In the genomic region with DNA sequence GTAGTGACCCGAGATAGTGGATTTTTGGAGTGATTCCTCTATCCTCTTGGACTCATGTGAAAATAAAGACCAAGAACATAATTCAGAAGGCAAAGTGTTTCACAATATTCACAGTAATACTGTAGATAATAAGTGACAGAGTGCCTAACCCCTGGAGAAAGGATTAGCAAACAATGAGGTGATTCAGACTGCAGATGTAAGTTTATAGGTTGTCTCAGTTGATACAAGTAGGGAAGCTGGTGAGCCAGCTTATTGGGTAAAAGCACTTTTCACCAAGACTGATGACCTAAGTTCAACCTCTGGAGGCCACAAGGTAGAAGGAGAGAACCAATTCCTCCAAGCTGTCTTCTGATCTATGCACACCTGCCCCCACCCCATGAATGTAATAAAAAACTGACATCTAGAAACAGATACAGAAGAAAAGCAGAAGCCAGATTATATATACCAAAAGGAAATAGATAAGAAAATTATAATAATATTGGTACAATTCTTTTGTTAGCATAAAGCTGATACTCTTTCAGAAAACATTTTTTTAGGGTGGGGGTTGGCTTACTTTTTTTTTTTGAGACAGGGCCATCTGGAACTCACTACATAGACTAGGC, we compare ENCODE assay signal across 27 mouse cellular contexts. TPM values are rescaled to one million over a fixed set of nuclear protein-coding genes. Genes with fewer than 3 reads are reported as not detected.
DNase-seq lines count a peak whose midpoint lies in the region; ATAC-seq and TF ChIP-seq lines count a peak whose summit lies in the region.
"Had no signal": no experiment of that assay in that cellular context is flagged by ENCODE, and none has a peak within 500 bp of the region (broad histone marks: within the 10 kb centered on the region; RNA-seq: fewer than 3 reads in every experiment).

No protein-coding gene starts in this region.

- no peak overlapping the region for H3K27ac ChIP-seq in MEL (ENCODE audit: control insufficient read depth, low read depth, low read length)
- H3K27ac ChIP-seq in intestine, embryonic 16.5 days (ENCODE audit: low read length): no peak overlapping the region
- no peak overlapping the region for H3K27ac ChIP-seq in heart, embryonic 10.5 days
- no peak overlapping the region for H3K27ac ChIP-seq in forebrain, embryonic 15.5 days (replicated peaks)
- H3K27ac ChIP-seq: embryonic facial prominence, embryonic 10.5 days; embryonic facial prominence, embryonic 13.5 days; forebrain, embryonic 10.5 days; forebrain, embryonic 13.5 days; gastrocnemius, adult 2 months; heart, adult 2 months; hindbrain, embryonic 13.5 days had no signal

- TF ChIP-seq RAD21 in MEL (IDR thresholded peaks at IDR 0.05; ENCODE audit: low read depth, low read length): no peak

- peaks cover 9 to 18% of the 10 kb centered on the region in 2 experiments for H3K4me1 ChIP-seq in MEL (ENCODE audit: control insufficient read depth in 1 of 2, insufficient read depth in 2 of 2, low read length in 2 of 2)
- no peaks in the 10 kb centered on the region; the same call in 1 of the 2 replicates for H3K4me1 ChIP-seq in intestine, embryonic 16.5 days (ENCODE audit: control insufficient read depth, insufficient read depth, low read length)
- no peaks in the 10 kb centered on the region for H3K4me1 ChIP-seq in heart, embryonic 10.5 days
- no peaks in the 10 kb centered on the region for H3K4me1 ChIP-seq in forebrain, embryonic 15.5 days
- H3K4me1 ChIP-seq: embryonic facial prominence, embryonic 10.5 days; embryonic facial prominence, embryonic 13.5 days; forebrain, embryonic 10.5 days; forebrain, embryonic 13.5 days; hindbrain, embryonic 13.5 days had no signal

- no peak overlapping the region for H3K4me3 ChIP-seq in MEL (ENCODE audit: control insufficient read depth in 1 of 2, insufficient read depth in 1 of 2, low read depth in 2 of 2, low read length in 2 of 2)
- H3K4me3 ChIP-seq in intestine, embryonic 16.5 days (ENCODE audit: low read length): no peak overlapping the region
- H3K4me3 ChIP-seq in heart, embryonic 10.5 days: no peak overlapping the region
- no peak overlapping the region for H3K4me3 ChIP-seq in forebrain, embryonic 15.5 days
- H3K4me3 ChIP-seq: embryonic facial prominence, embryonic 10.5 days; embryonic facial prominence, embryonic 13.5 days; erythroblast, embryonic 14.5 days; forebrain, embryonic 10.5 days; forebrain, embryonic 13.5 days; gastrocnemius, adult 2 months; heart, adult 2 months; hindbrain, embryonic 13.5 days had no signal

- peak; percentile 90 for ATAC-seq in intestine, embryonic 16.5 days
- no peak for ATAC-seq in forebrain, embryonic 15.5 days (replicated peaks)
- ATAC-seq: CD4-positive, CD25-positive, alpha-beta regulatory T cell, adult 4 months; forebrain, embryonic 13.5 days; forebrain, postnatal 0 days; hindbrain, embryonic 16.5 days had no signal

- peak; percentile 61 to 74; a peak in 3 of 4 replicates for TF ChIP-seq EP300 in MEL (IDR thresholded peaks at IDR 0.05; ENCODE audit: low read depth in 1 of 2, low read length in 2 of 2)

- intact Hi-C loops in gastrocnemius, postnatal 36 days (cut with DNase I): no loop called here

- H3K9me3 ChIP-seq in MEL (replicated peaks; ENCODE audit: insufficient read depth, low read length): no peaks in the 10 kb centered on the region
- H3K9me3 ChIP-seq in intestine, embryonic 16.5 days (ENCODE audit: control insufficient read depth, low read length): no peaks in the 10 kb centered on the region
- H3K9me3 ChIP-seq in heart, embryonic 10.5 days: no peaks in the 10 kb centered on the region
- H3K9me3 ChIP-seq in forebrain, embryonic 15.5 days: no peaks in the 10 kb centered on the region
- H3K9me3 ChIP-seq: embryonic facial prominence, embryonic 10.5 days; embryonic facial prominence, embryonic 13.5 days; forebrain, embryonic 10.5 days; forebrain, embryonic 13.5 days; hindbrain, embryonic 13.5 days had no signal

- 75% methylated on average over 1 of the region's 1 CpGs for WGBS in intestine, embryonic 16.5 days
- WGBS in heart, embryonic 10.5 days: 88% methylated on average over 1 of the region's 1 CpGs
- WGBS in forebrain, embryonic 15.5 days: 92% methylated on average over 1 of the region's 1 CpGs

- peaks cover 26 to 88% of the 10 kb centered on the region in 2 experiments for H3K36me3 ChIP-seq in MEL (ENCODE audit: control insufficient read depth in 1 of 2, insufficient read depth in 2 of 2, low read length in 2 of 2)
- peaks cover 14% of the 10 kb centered on the region; the same call in 1 of the 2 replicates for H3K36me3 ChIP-seq in intestine, embryonic 16.5 days (ENCODE audit: control insufficient read depth, insufficient read depth, low read length)
- H3K36me3 ChIP-seq in heart, embryonic 10.5 days: peaks cover 93% of the 10 kb centered on the region
- peaks cover 88% of the 10 kb centered on the region for H3K36me3 ChIP-seq in forebrain, embryonic 15.5 days

- H3K9ac ChIP-seq in MEL (ENCODE audit: control insufficient read depth, low read depth, low read length, poor library complexity, severe bottlenecking): no peak overlapping the region
- no peak overlapping the region for H3K9ac ChIP-seq in intestine, embryonic 16.5 days (ENCODE audit: low read depth, low read length)
- H3K9ac ChIP-seq in forebrain, embryonic 15.5 days (replicated peaks): no peak overlapping the region
- H3K9ac ChIP-seq: embryonic facial prominence, embryonic 13.5 days; forebrain, embryonic 13.5 days; forebrain, postnatal 0 days; hindbrain, embryonic 13.5 days had no signal

- DNase-seq in MEL (ENCODE audit: low read depth, low spot score): peak; percentile 48
- DNase-seq in fat pad, adult 2 months (ENCODE audit: extremely low read depth, low read depth, low spot score): peak; percentile 92
- no peak for DNase-seq in heart, embryonic 10.5 days (ENCODE audit: low spot score)
- no peak for DNase-seq in gastrocnemius, postnatal 36 days
- DNase-seq: adrenal gland, adult 2 months; adrenal gland, postnatal 14 days; cerebellum, adult 11 months; cerebellum, adult 8-10 months; cerebellum, postnatal 10 days; cerebellum, postnatal 36 days; embryo, embryonic 11 days; forebrain, postnatal 0 days; gastrocnemius, adult 2 months; gastrocnemius, postnatal 14 days; heart, adult 2 months; kidney, adult 11 months had no signal

- no peaks in the 10 kb centered on the region for H3K79me2 ChIP-seq in MEL (ENCODE audit: control insufficient read depth, insufficient read depth, low read length, poor library complexity)

- no peak overlapping the region for H3K4me2 ChIP-seq in intestine, embryonic 16.5 days (ENCODE audit: low read depth, low read length)
- no peak overlapping the region for H3K4me2 ChIP-seq in forebrain, embryonic 15.5 days (replicated peaks)
- H3K4me2 ChIP-seq: embryonic facial prominence, embryonic 13.5 days; forebrain, embryonic 13.5 days; heart, embryonic 11.5 days; hindbrain, embryonic 13.5 days had no signal

- TF ChIP-seq POLR2A in MEL (IDR thresholded peaks at IDR 0.05; ENCODE audit: control insufficient read depth in 1 of 2, insufficient read depth in 1 of 2, low read depth in 1 of 2, low read length in 2 of 2, poor library complexity in 1 of 2): no peak; a peak in 1 of 4 replicates

- H3K27me3 ChIP-seq in MEL (ENCODE audit: control insufficient read depth in 1 of 2, insufficient read depth in 2 of 2, low read length in 2 of 2): no peaks in the 10 kb centered on the region
- H3K27me3 ChIP-seq in intestine, embryonic 16.5 days (replicated peaks; ENCODE audit: control insufficient read depth, insufficient read depth, low read length): no peaks in the 10 kb centered on the region
- no peaks in the 10 kb centered on the region for H3K27me3 ChIP-seq in heart, embryonic 10.5 days (ENCODE audit: insufficient read depth, poor library complexity, severe bottlenecking)
- no peaks in the 10 kb centered on the region for H3K27me3 ChIP-seq in forebrain, embryonic 15.5 days
- H3K27me3 ChIP-seq: embryonic facial prominence, embryonic 13.5 days; forebrain, embryonic 13.5 days; hindbrain, embryonic 13.5 days had no signal

- TF ChIP-seq CTCF in MEL (IDR thresholded peaks at IDR 0.05 in 2 of 3, conservative IDR thresholded peaks at IDR 0.05 in 1 of 3; ENCODE audit: control insufficient read depth in 1 of 3, insufficient read depth in 1 of 3, low read depth in 2 of 3, low read length in 3 of 3, poor library complexity in 1 of 3, severe bottlenecking in 1 of 3): no peak

RNA-seq across cellular contexts. Expression of a gene that starts 14.3 kb away (rescaled TPM):
- total RNA-seq in MEL (2012; rRNA removed): 240 and 307 TPM in 2 replicates
- polyA plus RNA-seq in MEL (2012; ENCODE audit: insufficient read depth in 1 of 2, insufficient read length in 2 of 2, low read depth in 1 of 2, low replicate concordance in 2 of 2, missing spikeins in 1 of 2): 100 to 1,000 TPM; 134 to 357 TPM
- 165 and 168 TPM in 2 replicates for polyA plus RNA-seq in intestine, embryonic 16.5 days (2015; fragmentation: Nextera tagmentation; extraction: Ambion mirVana)
- 147 TPM in 2 replicates for polyA plus RNA-seq in heart, embryonic 10.5 days (2016; fragmentation: Nextera tagmentation; extraction: Ambion mirVana)
- total RNA-seq in gastrocnemius, postnatal 36 days (2021): 10 to 100 TPM; 15.9 to 23.3 TPM
- polyA plus RNA-seq in forebrain, embryonic 15.5 days (2015; fragmentation: Nextera tagmentation; extraction: Ambion mirVana): 96.7 and 101 TPM in 2 replicates

RNA-seq across cellular contexts. Expression of a gene that starts 21.9 kb away (rescaled TPM):
- total RNA-seq in MEL (2012; rRNA removed): 7.7 and 7.8 TPM in 2 replicates
- 10 to 100 TPM in 1 of 2 experiments, not detected in 1; 33.9 TPM for polyA plus RNA-seq in MEL (2012; ENCODE audit: insufficient read depth in 1 of 2, insufficient read length in 2 of 2, low read depth in 1 of 2, low replicate concordance in 2 of 2, missing spikeins in 1 of 2)
- 1.9 and 2.0 TPM in 2 replicates for polyA plus RNA-seq in intestine, embryonic 16.5 days (2015; fragmentation: Nextera tagmentation; extraction: Ambion mirVana)
- polyA plus RNA-seq in heart, embryonic 10.5 days (2016; fragmentation: Nextera tagmentation; extraction: Ambion mirVana): 1.6 and 2.5 TPM in 2 replicates
- under 1 TPM in 1 of 2 experiments, not detected in 1; 0.64 TPM for total RNA-seq in gastrocnemius, postnatal 36 days (2021)
- 0.47 and 0.61 TPM in 2 replicates for polyA plus RNA-seq in forebrain, embryonic 15.5 days (2015; fragmentation: Nextera tagmentation; extraction: Ambion mirVana)
- total RNA-seq: gastrocnemius, adult 2 months had no signal

RNA-seq across cellular contexts. Expression of a gene that starts 28.1 kb away (rescaled TPM):
- total RNA-seq in MEL (2012; rRNA removed): 91.0 and 101 TPM in 2 replicates
- 100 to 1,000 TPM in 1 of 2 experiments, not detected in 1; 116 TPM for polyA plus RNA-seq in MEL (2012; ENCODE audit: insufficient read depth in 1 of 2, insufficient read length in 2 of 2, low read depth in 1 of 2, low replicate concordance in 2 of 2, missing spikeins in 1 of 2)
- 24.6 and 24.8 TPM in 2 replicates for polyA plus RNA-seq in intestine, embryonic 16.5 days (2015; fragmentation: Nextera tagmentation; extraction: Ambion mirVana)
- polyA plus RNA-seq in heart, embryonic 10.5 days (2016; fragmentation: Nextera tagmentation; extraction: Ambion mirVana): 33.0 and 42.8 TPM in 2 replicates
- 10 to 100 TPM in 1 of 2 experiments, 1 to 10 TPM in 1; 9.5 to 10.5 TPM for total RNA-seq in gastrocnemius, postnatal 36 days (2021)
- 45.2 and 48.8 TPM in 2 replicates for polyA plus RNA-seq in forebrain, embryonic 15.5 days (2015; fragmentation: Nextera tagmentation; extraction: Ambion mirVana)

RNA-seq across cellular contexts. Expression of a gene that starts 47.0 kb away (rescaled TPM):
- 28.5 and 32.4 TPM in 2 replicates for total RNA-seq in MEL (2012; rRNA removed)
- polyA plus RNA-seq in MEL (2012; ENCODE audit: insufficient read depth in 1 of 2, insufficient read length in 2 of 2, low read depth in 1 of 2, low replicate concordance in 2 of 2, missing spikeins in 1 of 2): 10 to 100 TPM in 1 of 2 experiments, not detected in 1; 51.8 TPM
- 15.0 and 16.1 TPM in 2 replicates for polyA plus RNA-seq in intestine, embryonic 16.5 days (2015; fragmentation: Nextera tagmentation; extraction: Ambion mirVana)
- polyA plus RNA-seq in heart, embryonic 10.5 days (2016; fragmentation: Nextera tagmentation; extraction: Ambion mirVana): 30.7 and 31.1 TPM in 2 replicates
- 10 to 100 TPM; 39.4 to 45.5 TPM for total RNA-seq in gastrocnemius, postnatal 36 days (2021)
- polyA plus RNA-seq in forebrain, embryonic 15.5 days (2015; fragmentation: Nextera tagmentation; extraction: Ambion mirVana): 42.0 and 44.4 TPM in 2 replicates

RNA-seq across cellular contexts. Expression of a gene that starts 47.8 kb away (rescaled TPM):
- total RNA-seq in MEL (2012; rRNA removed): 203 and 265 TPM in 2 replicates
- 100 to 1,000 TPM in 1 of 2 experiments, not detected in 1; 234 TPM for polyA plus RNA-seq in MEL (2012; ENCODE audit: insufficient read depth in 1 of 2, insufficient read length in 2 of 2, low read depth in 1 of 2, low replicate concordance in 2 of 2, missing spikeins in 1 of 2)
- polyA plus RNA-seq in intestine, embryonic 16.5 days (2015; fragmentation: Nextera tagmentation; extraction: Ambion mirVana): 39.8 and 41.4 TPM in 2 replicates
- polyA plus RNA-seq in heart, embryonic 10.5 days (2016; fragmentation: Nextera tagmentation; extraction: Ambion mirVana): 26.2 and 27.0 TPM in 2 replicates
- total RNA-seq in gastrocnemius, postnatal 36 days (2021): 10 to 100 TPM; 21.3 to 23.8 TPM
- polyA plus RNA-seq in forebrain, embryonic 15.5 days (2015; fragmentation: Nextera tagmentation; extraction: Ambion mirVana): 46.1 and 46.2 TPM in 2 replicates

Comparison
In these comparisons a context has a peak if more than half of its experiments do, and no peak if none do; other contexts are left out.
1. DNase-seq: peak in MEL (single experiment) and fat pad, adult 2 months (single experiment); none in heart, embryonic 10.5 days (single experiment) and gastrocnemius, postnatal 36 days (0 of 2).